Mouse (Mus musculus) left cerebral cortex, adult 18-20 months (tissue): ENCODE results near the gene Gm49353. TPM values are rescaled to one million over a fixed set of nuclear protein-coding genes. Genes with fewer than 3 reads are reported as not detected.

Source experiments
- total RNA-seq, 2 experiments: library from RNA; stranded (reverse); gene quantifications; 2 replicates each; pipeline ENCODE4 v1.2.3; 2021

Gm49353 gene
- total RNA-seq, 2 experiments from 2014 or later = 17.1 to 28.3 TPM

Other genes with a start within 250 kb of the Gm49353 start
- not detected for gene 2310057J18Rik, start 212.7 kb upstream of the Gm49353 start, total RNA-seq
- gene Soga3, start 55.1 kb upstream of the Gm49353 start, total RNA-seq = 100 to 1,000 TPM; 169 to 170 TPM
- 10 to 100 TPM; 74.3 to 76.2 TPM for gene 9330159F19Rik, start 12.7 kb downstream of the Gm49353 start, total RNA-seq
- gene Echdc1, start 114.2 kb downstream of the Gm49353 start, total RNA-seq = 10 to 100 TPM; 29.6 to 30.9 TPM
- 100 to 1,000 TPM in 1 of 2 experiments, 10 to 100 TPM in 1; 97.2 to 103 TPM for gene Rnf146, start 163.5 kb downstream of the Gm49353 start, total RNA-seq